Mouse (Mus musculus) limb, embryonic 10.5 days (tissue): ENCODE data around the gene Crp. TPM values are rescaled to one million over a fixed set of nuclear protein-coding genes. Genes with fewer than 3 reads are reported as not detected.

Source experiments
- DNase-seq: peaks from one replicate; pipeline ENCODE4 v3.0.0-alpha.2; 2017; ENCODE audit warnings: low spot score
- H3K27ac ChIP-seq: fragments of 300-500 bp; sonication (generic); 2 replicates; pipeline ENCODE4 v1.5.1; 2016; ENCODE audit warnings: mild to moderate bottlenecking
- H3K27me3 ChIP-seq: fragments of 300-500 bp; sonication (generic); 2 replicates; pipeline ENCODE4 v1.6.1; 2016; ENCODE audit warnings: low read depth, mild to moderate bottlenecking; ENCODE audit not compliant: poor library complexity, severe bottlenecking
- H3K36me3 ChIP-seq: fragments of 300-500 bp; sonication (generic); 2 replicates; pipeline ENCODE4 v1.6.1; 2016; ENCODE audit warnings: mild to moderate bottlenecking, moderate library complexity
- H3K4me1 ChIP-seq: fragments of 300-500 bp; sonication (generic); 2 replicates; pipeline ENCODE4 v1.6.1; 2016
- H3K4me3 ChIP-seq: fragments of 300-500 bp; sonication (generic); 2 replicates; pipeline ENCODE4 v1.5.1; 2016; ENCODE audit warnings: mild to moderate bottlenecking, moderate library complexity
- H3K9me3 ChIP-seq: fragments of 300-500 bp; sonication (generic); replicated peaks from 2 replicates; pipeline ENCODE4 v1.6.1; 2016; ENCODE audit warnings: mild to moderate bottlenecking
- WGBS: fragments of 180-500 bp; shearing (Covaris S2); methylation state at CpG from one replicate; pipeline ENCODE4 v1.1.7; 2016; 5-methylcytosine and 5-hydroxymethylcytosine counted together
- polyA plus RNA-seq: library from polyadenylated mRNA; unstranded; fragments of >200 nt; fragmentation: Nextera tagmentation; extraction: Ambion mirVana; gene quantifications from 2 replicates; pipeline ENCODE4 v1.2.1, GENCODE M21; 2016

Gene Crp
- not detected in 2 replicates for polyA plus RNA-seq

DNA sequence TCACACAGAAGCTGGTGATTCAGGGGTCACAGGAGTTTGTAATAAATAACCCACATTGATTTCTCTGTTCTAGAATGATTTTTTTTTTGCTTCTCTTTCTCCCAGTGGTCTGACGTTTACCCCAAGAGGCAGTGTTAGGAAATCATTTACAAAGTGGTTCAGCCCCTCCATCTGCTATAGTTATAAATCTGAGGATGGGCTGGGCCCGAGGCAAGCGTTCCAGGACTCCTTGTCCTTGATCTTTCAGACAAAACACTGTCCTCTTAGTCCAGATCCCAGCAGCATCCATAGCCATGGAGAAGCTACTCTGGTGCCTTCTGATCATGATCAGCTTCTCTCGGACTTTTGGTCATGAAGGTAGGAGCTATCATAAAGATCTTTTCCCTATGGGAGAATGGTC, at the start of gene Crp:
TSS of gene Crp (plus strand) at position 212 of the 400 bp plus-strand sequence.
- H3K27ac ChIP-seq = no peak within 1 kb of the TSS
- DNase-seq = no peak
- no peaks in the 10 kb centered on the region for H3K9me3 ChIP-seq
- H3K36me3 ChIP-seq = no peaks in the 10 kb centered on the region
- no peaks in the 10 kb centered on the region for H3K4me1 ChIP-seq
- 83% methylated on average over 4 of the region's 4 CpGs for WGBS
- H3K27me3 ChIP-seq = no peaks in the 10 kb centered on the region
- no peak within 1 kb of the TSS for H3K4me3 ChIP-seq

DNA sequence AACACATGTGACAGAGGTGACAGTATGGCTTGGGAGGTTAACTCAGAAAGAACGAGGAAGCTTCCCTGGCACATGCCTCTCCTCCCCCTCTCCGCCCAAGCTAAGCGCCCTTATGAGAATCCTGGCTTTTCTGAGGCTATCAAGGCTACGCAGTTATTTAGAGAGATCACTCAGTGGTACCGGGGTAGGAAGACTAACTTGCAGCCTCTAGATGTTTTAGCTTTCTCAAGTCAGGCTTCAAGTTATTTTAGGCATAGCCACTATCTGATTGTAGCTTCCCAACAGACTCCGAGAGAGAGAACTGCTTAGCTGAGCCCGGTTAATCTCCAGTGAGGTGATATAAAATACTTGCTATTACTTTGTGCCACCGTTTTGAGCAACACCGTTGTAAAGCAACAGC, 48.5 kb upstream of the Crp start:
- Histone ChIP-seq H3K27ac (no peak overlapping the region), H3K4me3 (no peak overlapping the region), H3K27me3 (no peaks in the 10 kb centered on the region), H3K9me3 (no peaks in the 10 kb centered on the region), H3K4me1 (no peaks in the 10 kb centered on the region), H3K36me3 (no peaks in the 10 kb centered on the region)
- DNase-seq = peak; percentile 23
- 88% methylated on average over 9 of the region's 9 CpGs for WGBS

DNA sequence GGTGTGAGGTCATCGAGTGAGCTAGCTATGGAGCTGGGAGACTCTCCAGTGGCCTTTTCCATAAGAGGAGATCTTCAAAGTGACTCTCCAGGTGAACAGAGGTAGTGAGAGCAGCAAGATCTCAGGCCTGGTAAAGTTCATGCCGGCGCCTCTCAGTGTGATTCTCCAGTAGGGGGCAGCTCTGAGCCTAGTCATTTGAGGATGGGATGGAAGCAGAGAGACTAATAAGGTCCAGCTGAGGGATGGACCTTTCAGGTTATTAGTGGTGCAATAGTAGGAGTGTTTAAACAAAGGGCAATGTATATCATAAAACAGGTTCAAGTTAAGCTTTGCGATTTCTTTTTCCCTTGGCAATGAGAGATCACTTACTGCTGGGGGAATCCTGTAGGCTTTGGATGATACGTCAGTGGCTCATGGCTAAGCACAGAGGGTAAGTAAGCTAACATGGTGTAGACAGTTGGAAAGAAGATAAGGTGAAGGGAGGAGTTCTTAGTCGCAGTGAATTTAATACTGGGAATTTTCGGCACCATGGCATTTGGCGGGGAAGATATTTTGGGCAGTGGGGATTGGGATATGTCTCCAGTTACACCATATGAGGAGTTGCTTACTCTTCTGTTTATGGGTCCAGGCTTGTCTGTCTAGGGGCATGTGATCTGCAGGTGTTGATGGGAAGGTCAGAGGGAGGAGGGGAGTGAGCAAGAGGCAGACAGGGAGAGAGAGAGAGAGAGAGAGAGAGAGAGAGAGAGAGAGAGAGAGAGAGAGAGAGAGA, 47.2 kb upstream of the Crp start:
- no peaks in the 10 kb centered on the region for H3K4me1 ChIP-seq
- no peak overlapping the region for H3K27ac ChIP-seq
- peak; percentile 29 for DNase-seq
- no peaks in the 10 kb centered on the region for H3K9me3 ChIP-seq
- 62% methylated on average over 8 of the region's 8 CpGs for WGBS
- no peaks in the 10 kb centered on the region for H3K27me3 ChIP-seq
- no peaks in the 10 kb centered on the region for H3K36me3 ChIP-seq
- H3K4me3 ChIP-seq = no peak overlapping the region

DNA sequence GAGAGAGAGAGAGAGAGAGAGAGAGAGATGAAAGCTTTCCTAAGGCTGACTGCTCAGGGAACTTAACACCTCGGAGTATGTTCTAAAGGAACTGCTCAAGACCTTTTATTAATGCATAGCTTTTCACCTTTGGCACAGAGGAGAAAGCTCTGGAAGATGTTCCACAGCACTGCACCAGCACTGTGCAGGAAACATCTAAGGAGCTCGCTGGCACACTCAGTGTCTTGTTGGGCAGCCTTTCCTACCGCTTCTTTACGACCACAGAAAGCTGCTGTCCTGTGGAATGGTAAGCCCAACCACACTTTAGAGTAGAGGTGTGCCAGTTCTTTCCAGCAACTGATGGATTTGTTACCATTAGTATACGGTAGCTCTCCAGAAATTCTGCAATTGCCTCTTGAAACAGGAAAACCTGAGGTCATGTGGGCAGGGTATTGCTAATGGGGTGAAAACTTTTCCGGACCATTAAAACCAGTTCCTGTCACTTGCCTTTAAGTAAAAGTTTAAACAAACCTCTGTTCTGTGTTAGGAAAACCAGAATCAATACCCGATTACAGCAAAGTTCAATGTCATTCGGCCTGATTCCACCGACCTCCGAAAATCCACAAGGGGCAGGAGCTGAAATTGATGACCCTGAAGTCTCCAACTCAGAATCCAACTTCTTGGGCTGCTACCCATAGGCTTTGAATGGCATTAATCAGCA, 46.4 kb upstream of the Crp start:
- Histone ChIP-seq H3K27me3 (no peaks in the 10 kb centered on the region), H3K36me3 (no peaks in the 10 kb centered on the region), H3K4me3 (no peak overlapping the region), H3K9me3 (no peaks in the 10 kb centered on the region), H3K27ac (no peak overlapping the region), H3K4me1 (no peaks in the 10 kb centered on the region)
- whole genome bisulfite sequencing = 78% methylated on average over 10 of the region's 10 CpGs
- peak; percentile 24 for DNase-seq

DNA sequence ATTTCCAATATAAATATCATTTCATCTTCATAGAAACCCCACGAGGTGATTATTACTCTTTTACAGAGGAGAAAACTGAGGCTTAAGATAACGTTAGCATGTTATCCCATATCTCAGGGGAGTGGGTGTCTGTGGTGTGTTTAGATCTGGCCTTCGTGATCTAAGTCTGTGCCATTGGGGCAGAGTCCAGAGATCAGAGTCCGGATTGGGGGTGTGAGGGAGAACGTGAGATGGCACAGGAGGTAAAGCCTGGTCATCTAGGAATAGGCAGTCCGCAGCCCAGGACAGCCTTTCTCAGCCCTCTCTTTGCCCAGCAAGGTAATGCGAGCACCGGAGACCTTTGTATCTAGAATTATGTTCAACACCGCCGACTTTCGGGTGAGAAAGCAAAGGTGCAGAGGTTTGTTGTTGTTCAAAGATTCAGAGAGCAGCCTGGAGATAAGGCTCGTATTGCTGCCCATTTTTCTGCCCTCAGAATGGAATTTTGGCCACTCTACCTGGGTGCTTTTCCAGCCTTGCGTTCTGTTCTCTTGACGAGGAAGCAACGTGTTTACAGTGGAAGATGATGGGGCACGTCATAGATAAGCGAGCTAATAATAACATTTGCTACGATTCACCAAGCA, 45.7 kb upstream of the Crp start:
- Histone ChIP-seq H3K36me3 (no peaks in the 10 kb centered on the region), H3K27ac (no peak overlapping the region), H3K4me1 (no peaks in the 10 kb centered on the region), H3K27me3 (no peaks in the 10 kb centered on the region), H3K4me3 (no peak overlapping the region), H3K9me3 (no peaks in the 10 kb centered on the region)
- 90% methylated on average over 18 of the region's 18 CpGs for WGBS
- DNase-seq = peak; percentile 25

DNA sequence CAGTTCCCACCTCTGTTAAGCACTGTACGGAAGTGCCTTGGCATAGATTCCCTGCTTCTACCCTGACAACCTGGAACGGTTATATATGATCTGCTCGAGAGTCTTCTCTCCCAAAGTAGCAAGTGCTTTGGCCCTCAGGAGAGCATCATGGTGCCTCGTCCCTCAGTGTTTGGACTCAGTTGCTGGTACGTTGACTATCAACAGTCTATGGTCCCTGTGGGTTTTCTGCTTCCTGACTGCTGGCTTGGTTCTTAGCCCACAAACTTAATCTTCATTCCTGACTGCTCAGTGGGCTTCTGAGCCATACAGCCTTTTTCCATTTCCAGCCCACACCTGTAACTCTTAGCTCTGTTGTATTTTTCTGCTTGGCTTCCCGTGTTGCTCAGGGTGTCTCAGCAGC, 44.0 kb upstream of the Crp start:
- Histone ChIP-seq H3K36me3 (no peaks in the 10 kb centered on the region), H3K9me3 (no peaks in the 10 kb centered on the region), H3K4me1 (no peaks in the 10 kb centered on the region), H3K27ac (no peak overlapping the region), H3K4me3 (no peak overlapping the region), H3K27me3 (no peaks in the 10 kb centered on the region)
- peak; percentile 8 for DNase-seq
- 89% methylated on average over 6 of the region's 6 CpGs for WGBS

DNA sequence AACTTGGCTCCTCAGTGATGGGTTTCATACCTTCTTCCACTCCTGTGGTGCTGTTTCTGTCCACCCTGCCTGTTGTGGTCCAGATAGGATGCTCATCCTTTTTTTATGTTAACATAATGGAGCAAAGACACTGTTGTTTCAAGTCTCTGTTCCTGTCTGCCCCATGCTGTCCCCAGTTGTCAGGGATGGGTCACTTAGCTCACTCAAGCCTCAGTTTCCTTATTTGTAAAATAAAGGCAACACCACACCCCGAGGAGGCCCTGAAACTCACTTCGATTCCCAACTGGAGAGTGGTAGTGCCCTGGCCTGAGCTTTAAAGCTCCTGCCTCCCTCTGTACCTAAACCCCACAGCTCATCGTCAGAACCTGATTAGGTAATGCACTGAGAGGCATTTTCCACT, 40.6 kb upstream of the Crp start:
- H3K27ac ChIP-seq = no peak overlapping the region
- no peak overlapping the region for H3K4me3 ChIP-seq
- WGBS = 67% methylated on average over 3 of the region's 3 CpGs
- DNase-seq = peak; percentile 4
- no peaks in the 10 kb centered on the region for H3K4me1 ChIP-seq
- no peaks in the 10 kb centered on the region for H3K36me3 ChIP-seq
- no peaks in the 10 kb centered on the region for H3K9me3 ChIP-seq
- no peaks in the 10 kb centered on the region for H3K27me3 ChIP-seq

DNA sequence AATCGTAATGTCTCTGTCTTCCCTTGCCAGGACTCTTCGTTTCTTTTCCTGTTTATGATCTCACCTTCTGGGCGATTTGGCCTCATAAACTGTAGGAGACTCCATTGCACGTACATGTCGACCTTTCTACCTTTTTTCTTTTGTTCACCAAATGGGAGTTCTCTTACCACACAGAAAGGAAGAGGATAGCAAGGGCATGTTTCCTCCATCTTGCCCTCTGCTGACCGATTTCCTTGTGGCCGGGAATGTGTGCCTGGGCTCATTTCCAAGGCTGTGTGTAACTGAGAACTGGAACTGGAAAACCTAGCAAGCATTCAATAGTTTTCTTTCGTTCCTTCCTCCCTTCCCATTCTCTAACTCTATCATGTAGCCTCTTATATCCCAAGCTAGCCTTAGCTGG, 38.2 kb upstream of the Crp start:
- Histone ChIP-seq H3K9me3 (no peaks in the 10 kb centered on the region), H3K4me1 (no peaks in the 10 kb centered on the region), H3K36me3 (no peaks in the 10 kb centered on the region), H3K4me3 (no peak overlapping the region), H3K27ac (no peak overlapping the region), H3K27me3 (no peaks in the 10 kb centered on the region)
- DNase-seq = peak; percentile 12
- WGBS = 90% methylated on average over 8 of the region's 8 CpGs

DNA sequence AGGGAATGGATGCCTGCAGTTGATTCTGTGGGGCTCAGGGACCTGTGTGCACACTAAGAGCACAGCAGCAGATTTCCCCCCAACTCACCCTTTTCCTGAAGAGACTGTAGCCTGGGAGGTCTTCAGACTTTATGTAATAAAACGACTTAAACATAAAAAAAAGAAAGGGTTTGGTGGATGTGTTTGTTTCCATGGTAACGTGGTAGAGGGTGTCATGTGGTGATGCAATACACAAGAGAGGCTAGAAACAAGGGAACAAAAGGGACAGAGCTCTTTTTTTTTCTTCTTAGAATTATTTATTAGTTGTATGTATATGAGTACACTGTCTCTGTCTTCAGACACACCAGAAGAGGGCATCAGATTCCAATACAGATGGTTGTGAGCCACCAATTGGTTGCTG, 32.4 kb upstream of the Crp start:
- H3K27ac ChIP-seq = no peak overlapping the region
- H3K27me3 ChIP-seq = no peaks in the 10 kb centered on the region
- no peaks in the 10 kb centered on the region for H3K9me3 ChIP-seq
- 77% methylated on average over 2 of the region's 2 CpGs for WGBS
- no peak overlapping the region for H3K4me3 ChIP-seq
- peaks cover 3% of the 10 kb centered on the region; the same call in 1 of the 2 replicates for H3K4me1 ChIP-seq
- DNase-seq = no peak
- H3K36me3 ChIP-seq = no peaks in the 10 kb centered on the region

DNA sequence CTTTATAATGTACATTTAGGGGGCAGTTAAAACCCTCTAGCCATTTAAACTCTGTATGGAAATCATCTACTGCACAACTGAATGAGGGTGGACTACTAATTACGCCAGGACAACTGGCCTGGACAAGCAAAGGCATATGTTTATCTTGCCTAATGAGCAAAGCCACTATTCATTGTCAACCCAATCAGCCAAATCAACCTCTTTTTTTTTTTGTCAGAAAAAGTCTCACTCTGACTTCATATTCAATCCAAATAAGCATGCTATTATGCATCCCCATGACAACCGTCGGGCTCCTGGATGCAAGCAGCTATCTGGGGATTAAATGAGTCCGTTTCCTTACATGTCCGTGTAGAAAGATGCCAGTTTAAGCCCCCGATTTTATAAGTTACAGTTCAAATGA, 30.3 kb upstream of the Crp start:
- Histone ChIP-seq H3K27me3 (no peaks in the 10 kb centered on the region), H3K4me3 (no peak overlapping the region), H3K9me3 (no peaks in the 10 kb centered on the region), H3K36me3 (no peaks in the 10 kb centered on the region), H3K4me1 (peaks cover 3% of the 10 kb centered on the region; the same call in 1 of the 2 replicates), H3K27ac (no peak overlapping the region)
- WGBS = 89% methylated on average over 6 of the region's 6 CpGs
- no peak for DNase-seq

DNA sequence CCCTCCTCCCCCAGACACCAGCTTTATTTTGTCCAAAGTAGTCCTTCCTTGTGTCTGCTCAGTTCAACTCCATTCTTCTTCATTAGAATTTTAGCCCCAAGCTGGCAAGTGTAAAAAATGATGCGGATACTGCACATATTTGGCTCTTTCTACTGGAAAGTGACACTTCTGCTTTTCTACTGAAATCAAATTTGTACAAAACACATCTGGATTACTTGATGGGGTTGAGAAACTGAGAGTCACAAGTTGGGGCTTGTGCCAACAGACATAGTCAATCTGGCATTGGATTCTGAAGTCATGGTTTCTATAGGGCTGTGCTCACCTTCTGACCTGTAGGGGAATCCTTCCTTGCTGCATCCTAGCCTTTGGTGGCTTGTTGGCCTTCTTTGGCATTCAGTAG, 27.1 kb upstream of the Crp start:
- DNase-seq = no peak
- WGBS = 100% methylated on average over 1 of the region's 1 CpGs
- Histone ChIP-seq H3K27ac (no peak overlapping the region), H3K4me1 (no peaks in the 10 kb centered on the region), H3K27me3 (no peaks in the 10 kb centered on the region), H3K4me3 (no peak overlapping the region), H3K36me3 (no peaks in the 10 kb centered on the region), H3K9me3 (no peaks in the 10 kb centered on the region)

DNA sequence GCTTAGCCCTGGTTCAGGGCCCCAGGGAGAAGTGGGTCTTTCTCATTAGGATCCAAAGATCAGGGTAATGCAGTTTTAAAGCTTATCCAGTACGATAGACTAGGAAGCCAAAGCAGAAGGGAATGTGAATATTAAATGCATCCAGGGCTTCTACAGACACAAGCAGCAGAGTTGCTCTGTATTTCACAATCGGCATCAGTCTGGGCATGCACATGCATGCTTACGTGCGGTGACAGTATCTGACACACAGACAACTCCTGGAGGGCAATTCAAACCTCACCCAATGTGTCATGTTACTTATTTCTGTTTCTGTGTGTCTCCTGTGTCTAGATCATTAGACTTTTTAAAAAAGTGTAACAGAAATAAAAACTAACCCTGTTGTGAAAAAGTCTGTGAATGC, 17.1 kb upstream of the Crp start:
- Histone ChIP-seq H3K27me3 (no peaks in the 10 kb centered on the region), H3K4me3 (no peak overlapping the region), H3K36me3 (no peaks in the 10 kb centered on the region), H3K9me3 (no peaks in the 10 kb centered on the region), H3K27ac (no peak overlapping the region), H3K4me1 (no peaks in the 10 kb centered on the region)
- DNase-seq = no peak
- 90% methylated on average over 4 of the region's 4 CpGs for WGBS

DNA sequence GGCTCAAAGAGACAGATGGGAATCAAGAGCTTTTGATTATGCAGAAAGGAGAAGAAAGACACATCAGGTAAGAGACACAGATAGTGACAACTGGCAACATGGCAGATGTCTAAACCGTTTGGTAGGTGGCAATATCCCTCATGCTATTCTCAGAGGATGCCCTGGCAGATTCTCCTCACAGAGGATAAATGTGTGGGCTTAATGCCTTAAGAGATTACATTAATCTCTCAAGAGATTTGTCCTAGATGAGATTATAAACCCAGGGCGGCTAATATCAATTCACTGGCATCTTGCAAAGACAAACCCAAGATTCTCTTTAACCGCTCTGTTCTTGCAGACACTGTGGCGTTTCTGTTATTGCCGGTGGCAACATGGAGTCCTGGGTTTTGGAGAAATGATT, 14.3 kb upstream of the Crp start:
- no peaks in the 10 kb centered on the region for H3K27me3 ChIP-seq
- 91% methylated on average over 5 of the region's 5 CpGs for WGBS
- DNase-seq = no peak
- no peaks in the 10 kb centered on the region for H3K36me3 ChIP-seq
- no peaks in the 10 kb centered on the region for H3K9me3 ChIP-seq
- H3K4me3 ChIP-seq = no peak overlapping the region
- H3K4me1 ChIP-seq = no peaks in the 10 kb centered on the region
- no peak overlapping the region for H3K27ac ChIP-seq
